Mouse (Mus musculus) embryonic fibroblast, embryonic 13.5 days (primary cell): ENCODE results near the gene Pex11g.

Source experiments
- CTCF ChIP-seq: IDR thresholded peaks from 2 replicates; pipeline ENCODE4 v1.5.1; 2011; ENCODE audit warnings: mild to moderate bottlenecking, control low read depth, low read length, moderate library complexity, borderline replicate concordance; ENCODE audit not compliant: insufficient read depth
- POLR2A ChIP-seq: IDR thresholded peaks from 2 replicates; pipeline ENCODE4 v1.6.1; 2011; ENCODE audit warnings: low read depth, mild to moderate bottlenecking, control low read depth, low read length, moderate library complexity

DNA sequence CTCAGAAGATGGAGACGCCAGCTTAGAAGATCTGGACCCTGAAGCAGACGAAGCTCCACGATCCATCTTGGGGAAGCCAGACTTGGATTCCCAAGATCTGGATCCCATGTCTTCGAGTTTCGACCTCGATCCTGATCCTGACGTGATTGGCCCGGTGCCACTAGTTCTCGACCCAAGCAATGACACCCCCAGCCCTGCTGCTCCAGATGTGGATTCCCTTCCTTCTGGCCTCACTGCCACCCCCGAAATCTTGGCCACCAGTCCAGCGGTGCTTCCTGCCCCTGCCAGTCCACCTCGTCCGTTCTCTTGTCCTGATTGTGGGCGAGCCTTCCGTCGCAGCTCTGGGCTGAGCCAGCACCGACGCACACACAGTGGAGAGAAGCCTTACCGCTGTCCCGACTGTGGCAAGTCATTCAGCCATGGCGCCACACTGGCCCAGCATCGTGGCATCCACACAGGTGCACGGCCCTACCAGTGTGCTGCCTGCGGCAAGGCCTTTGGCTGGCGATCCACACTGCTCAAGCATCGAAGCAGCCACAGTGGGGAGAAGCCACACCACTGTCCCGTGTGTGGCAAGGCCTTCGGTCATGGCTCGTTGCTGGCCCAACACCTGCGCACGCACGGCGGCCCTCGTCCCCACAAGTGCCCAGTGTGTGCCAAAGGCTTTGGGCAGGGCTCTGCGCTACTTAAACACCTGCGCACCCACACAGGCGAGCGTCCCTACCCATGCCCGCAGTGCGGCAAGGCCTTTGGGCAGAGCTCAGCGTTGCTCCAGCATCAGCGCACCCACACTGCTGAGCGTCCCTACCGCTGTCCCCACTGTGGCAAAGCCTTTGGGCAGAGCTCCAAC lies 28.3 kb upstream of the Pex11g start:
- TF ChIP-seq CTCF (no peak), POLR2A (no peak)
